Mouse (Mus musculus): ENCODE results near the gene Slc2a6.

Gene Slc2a6

GRCm38 (mm10) chr2:27027618-27028436, at the start of gene Slc2a6:
TSS of gene Slc2a6 (minus strand) at chr2:27027998.
- DNase-seq (ENCODE audit: inconsistent age in 2 of 2, low spot score in 1 of 2) = peak; percentile 91 to 93

GRCm38 (mm10) chr2:27075485-27075884, 47.7 kb upstream of the Slc2a6 start:
- DNase-seq (ENCODE audit: inconsistent age in 2 of 2, low spot score in 1 of 2) = peak; percentile 33 to 81

DNA sequence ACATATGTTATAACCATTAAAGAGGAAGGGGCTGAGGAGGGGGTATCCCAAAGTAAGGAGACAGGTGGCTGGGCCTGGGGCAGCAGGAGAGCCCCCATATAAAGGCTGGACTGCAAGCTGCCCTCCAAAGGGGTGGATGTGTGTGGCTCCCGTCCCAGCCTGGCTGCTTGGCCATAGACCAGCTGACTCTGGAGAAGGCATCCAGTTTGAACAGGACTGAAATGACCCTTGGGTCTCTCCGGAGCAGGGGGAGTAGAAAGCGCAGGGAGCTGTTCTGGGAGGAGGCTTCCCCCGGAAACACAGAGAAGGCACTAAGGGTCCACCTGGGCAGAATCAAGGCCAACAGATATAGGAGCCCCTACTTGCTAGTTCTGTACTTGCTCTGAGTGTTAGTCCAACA, 47.0 kb upstream of the Slc2a6 start:
- DNase-seq (ENCODE audit: inconsistent age in 2 of 2, low spot score in 1 of 2) = peak in 1 of 2 experiments; percentile 54

DNA sequence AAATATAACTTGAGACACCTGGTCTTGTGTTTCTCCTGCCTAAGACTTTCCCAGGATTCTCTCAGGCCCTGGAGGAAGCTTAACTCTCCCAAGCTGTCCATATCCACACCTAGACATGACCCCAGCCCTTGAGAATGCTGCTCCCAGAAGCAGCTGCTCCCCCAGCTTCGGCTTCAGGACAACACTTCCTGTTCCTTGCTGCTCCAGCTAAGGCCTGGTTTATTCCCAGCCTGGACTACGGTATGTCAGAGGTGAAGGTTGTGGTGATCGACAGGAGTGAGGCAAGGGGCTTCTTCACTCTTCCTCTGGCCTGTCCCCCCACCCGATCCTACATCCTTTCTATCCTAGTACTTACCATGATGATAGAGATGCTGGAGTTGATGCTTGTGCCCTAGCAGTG, 45.6 kb upstream of the Slc2a6 start:
- DNase-seq (ENCODE audit: inconsistent age in 2 of 2, low spot score in 1 of 2) = no peak

GRCm38 (mm10) chr2:27071978-27072377, 44.2 kb upstream of the Slc2a6 start, which contains the start of gene Mymk:
TSS of gene Mymk (minus strand) at chr2:27072179.
- DNase-seq (ENCODE audit: inconsistent age in 2 of 2, low spot score in 1 of 2) = no peak

GRCm38 (mm10) chr2:27071137-27071536, 43.3 kb upstream of the Slc2a6 start:
- DNase-seq (ENCODE audit: inconsistent age in 2 of 2, low spot score in 1 of 2) = peak; percentile 81 to 84

DNA sequence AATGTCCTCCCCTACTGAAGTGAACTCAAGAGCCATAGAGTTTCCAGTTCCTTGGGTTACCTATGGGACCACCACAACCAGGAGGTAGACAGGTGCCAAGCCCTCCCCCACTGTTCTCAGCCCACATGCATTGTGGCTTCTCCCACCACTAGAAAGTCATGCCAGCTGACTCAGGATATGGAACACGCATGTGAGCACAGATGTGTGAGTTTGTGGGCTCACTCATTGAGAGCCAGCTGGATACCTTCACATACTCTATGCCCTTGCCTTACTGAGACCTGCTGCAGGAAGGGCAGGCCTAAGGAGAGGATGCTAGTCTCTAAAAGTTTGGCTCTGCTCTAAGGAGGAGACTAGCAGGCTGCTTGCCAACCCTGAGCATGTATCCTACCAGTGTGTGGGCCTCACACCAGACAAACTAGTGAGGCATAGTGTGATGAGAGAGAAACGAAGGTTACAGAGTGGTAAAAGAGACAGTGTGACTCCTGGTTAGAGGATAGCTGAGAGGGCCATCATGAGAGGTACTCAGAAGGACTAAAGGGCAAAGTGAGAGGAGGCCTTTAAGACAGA, 42.5 kb upstream of the Slc2a6 start:
- DNase-seq (ENCODE audit: inconsistent age in 2 of 2, low spot score in 1 of 2) = no peak

- peak in 1 of 2 experiments; percentile 16 for DNase-seq (ENCODE audit: inconsistent age in 2 of 2, low spot score in 1 of 2)
These were observed 41.8 kb upstream of the Slc2a6 start for GRCm38 (mm10) chr2:27069646-27070045.

GRCm38 (mm10) chr2:27067996-27068395, 40.2 kb upstream of the Slc2a6 start:
- no peak for DNase-seq (ENCODE audit: inconsistent age in 2 of 2, low spot score in 1 of 2)

- no peak for DNase-seq (ENCODE audit: inconsistent age in 2 of 2, low spot score in 1 of 2)
These were observed 39.3 kb upstream of the Slc2a6 start for GRCm38 (mm10) chr2:27067124-27067523.

GRCm38 (mm10) chr2:27059187-27059586, 31.4 kb upstream of the Slc2a6 start:
- no peak for DNase-seq (ENCODE audit: inconsistent age in 2 of 2, low spot score in 1 of 2)

DNA sequence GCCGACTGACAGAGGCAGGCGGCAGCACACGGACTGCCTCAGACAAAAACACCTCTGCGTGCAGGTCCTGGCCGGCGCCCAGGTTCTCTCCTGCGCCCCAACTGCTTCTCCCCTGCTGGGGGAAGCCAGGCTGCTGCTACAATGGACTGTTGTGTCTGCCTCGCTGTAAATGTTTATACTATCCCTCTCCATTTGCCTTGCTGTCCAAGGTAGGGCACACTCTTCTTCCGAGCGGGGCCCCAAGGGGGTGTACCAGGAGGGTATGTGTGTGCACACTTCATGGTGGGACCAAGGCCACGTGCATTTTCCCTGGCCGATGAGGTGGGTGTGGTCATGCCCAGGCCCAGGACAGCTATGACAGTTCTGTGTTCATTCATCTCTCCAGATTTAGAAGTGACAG, 31.0 kb upstream of the Slc2a6 start:
- DNase-seq (ENCODE audit: inconsistent age in 2 of 2, low spot score in 1 of 2) = no peak

DNA sequence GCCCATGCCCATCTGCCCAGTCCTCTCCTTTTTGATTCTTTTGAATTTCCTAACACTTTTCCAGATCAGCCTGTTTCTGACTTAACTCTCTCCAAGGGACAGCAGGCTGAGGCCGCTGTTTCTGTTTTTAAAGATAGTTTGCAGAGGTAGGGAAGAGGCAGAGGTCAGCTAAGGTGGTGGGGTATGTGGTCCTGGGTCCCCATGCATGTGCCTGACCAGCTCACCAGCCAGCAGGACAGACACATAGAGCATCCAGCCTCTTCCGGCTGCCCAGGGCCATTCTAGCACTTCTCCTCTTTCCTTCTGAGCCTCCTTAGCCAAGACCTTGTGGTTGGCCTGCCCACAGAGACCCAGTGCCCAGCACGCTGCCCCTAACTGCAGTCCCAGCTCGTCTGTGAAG, 30.5 kb upstream of the Slc2a6 start:
- DNase-seq (ENCODE audit: inconsistent age in 2 of 2, low spot score in 1 of 2) = no peak

GRCm38 (mm10) chr2:27049408-27049807, 21.6 kb upstream of the Slc2a6 start:
- peak in 1 of 2 experiments; percentile 14 for DNase-seq (ENCODE audit: inconsistent age in 2 of 2, low spot score in 1 of 2)

- DNase-seq (ENCODE audit: inconsistent age in 2 of 2, low spot score in 1 of 2) = peak; percentile 35 to 45
These were observed 18.4 kb upstream of the Slc2a6 start for GRCm38 (mm10) chr2:27045979-27046770.

- DNase-seq (ENCODE audit: inconsistent age in 2 of 2, low spot score in 1 of 2) = no peak
These were observed 16.8 kb upstream of the Slc2a6 start for GRCm38 (mm10) chr2:27044641-27045040.

- no peak for DNase-seq (ENCODE audit: inconsistent age in 2 of 2, low spot score in 1 of 2)
These were observed 16.4 kb upstream of the Slc2a6 start for GRCm38 (mm10) chr2:27044166-27044565.

GRCm38 (mm10) chr2:27043461-27043860, 15.7 kb upstream of the Slc2a6 start:
- DNase-seq (ENCODE audit: inconsistent age in 2 of 2, low spot score in 1 of 2) = peak; percentile 77 to 91

DNA sequence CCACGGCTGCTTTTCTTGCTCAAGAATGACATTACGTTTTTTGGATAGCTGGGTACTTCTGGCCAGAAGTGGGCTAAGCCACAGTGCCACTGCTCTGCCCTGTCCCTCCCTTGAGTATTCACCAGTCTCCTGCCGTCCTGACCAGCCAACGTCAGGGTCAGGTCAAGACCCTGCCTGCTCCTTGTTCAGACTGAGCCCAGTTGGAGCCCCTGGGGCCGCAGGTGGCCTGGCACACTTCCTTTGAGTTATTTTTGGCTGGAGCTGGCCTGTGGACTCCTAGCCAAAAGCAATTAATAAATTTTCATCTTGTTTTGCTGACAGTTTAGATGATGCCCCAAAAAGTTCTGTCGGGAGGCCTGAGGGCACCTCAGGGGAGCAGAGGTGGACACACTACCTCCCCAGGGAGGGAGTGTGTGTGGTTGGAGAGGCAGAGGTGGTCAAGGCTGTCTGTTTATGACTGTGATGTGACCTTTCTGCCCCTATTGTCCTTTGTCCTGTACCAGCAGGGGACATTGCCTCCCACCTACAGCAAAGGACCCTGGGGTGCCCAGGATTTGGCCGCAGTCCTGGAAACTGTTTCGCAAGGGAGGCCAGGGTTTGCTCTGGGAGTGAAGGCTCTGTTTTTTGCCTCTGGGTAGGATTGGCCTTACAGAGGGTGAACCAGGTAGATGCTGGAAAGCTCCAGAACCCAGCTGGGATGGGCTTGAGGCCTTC, 14.5 kb upstream of the Slc2a6 start:
- DNase-seq (ENCODE audit: inconsistent age in 2 of 2, low spot score in 1 of 2) = peak in 1 of 2 experiments; percentile 62

- DNase-seq (ENCODE audit: inconsistent age in 2 of 2, low spot score in 1 of 2) = no peak
These were observed 11.5 kb upstream of the Slc2a6 start for GRCm38 (mm10) chr2:27039286-27039685.

- peak; percentile 49 to 87 for DNase-seq (ENCODE audit: inconsistent age in 2 of 2, low spot score in 1 of 2)
These were observed 10.8 kb upstream of the Slc2a6 start for GRCm38 (mm10) chr2:27038596-27038995.
